Mouse (Mus musculus): ENCODE measurements around the gene R3hdm1. TPM values are rescaled to one million over a fixed set of nuclear protein-coding genes. Genes with fewer than 3 reads are reported as not detected.

The R3hdm1 gene
- total RNA-seq, 2 experiments from 2014 or later = 89.3 to 183 TPM

- ATAC-seq (replicated peaks; ENCODE audit: low FRiP score, low TSS enrichment, poor library complexity, severe bottlenecking) = peak; percentile 84; the same call in 1 of the 2 replicates
These were observed 172.8 kb downstream of the R3hdm1 start for GRCm38 (mm10) chr1:128275908-128276307.

- ATAC-seq (replicated peaks; ENCODE audit: low FRiP score, low TSS enrichment, poor library complexity, severe bottlenecking) = no peak
These were observed 175.5 kb downstream of the R3hdm1 start for GRCm38 (mm10) chr1:128278563-128278962.

- no peak for ATAC-seq (replicated peaks; ENCODE audit: low FRiP score, low TSS enrichment, poor library complexity, severe bottlenecking)
These were observed 178.7 kb downstream of the R3hdm1 start for GRCm38 (mm10) chr1:128281753-128282152.

- ATAC-seq (replicated peaks; ENCODE audit: low FRiP score, low TSS enrichment, poor library complexity, severe bottlenecking) = no peak
These were observed 179.8 kb downstream of the R3hdm1 start for GRCm38 (mm10) chr1:128282924-128283323.

GRCm38 (mm10) chr1:128284157-128284690, 181.1 kb downstream of the R3hdm1 start:
- no peak for ATAC-seq (replicated peaks; ENCODE audit: low FRiP score, low TSS enrichment, poor library complexity, severe bottlenecking)

GRCm38 (mm10) chr1:128285136-128285535, 182.0 kb downstream of the R3hdm1 start:
- ATAC-seq (replicated peaks; ENCODE audit: low FRiP score, low TSS enrichment, poor library complexity, severe bottlenecking) = no peak

Other genes starting within 250 kb of the R3hdm1 start
- gene Map3k19, start 248.3 kb upstream of the R3hdm1 start, total RNA-seq (2014; fragmentation: Nextera tagmentation) = 0.24 TPM in 1 of 2 replicates, not detected in the other
- gene Map3k19, start 248.3 kb upstream of the R3hdm1 start, total RNA-seq (2017) = not detected in 2 replicates
- 24.0 and 25.4 TPM in 2 replicates for gene Rab3gap1, start 234.5 kb upstream of the R3hdm1 start, total RNA-seq (2014; fragmentation: Nextera tagmentation)
- 40.7 and 53.1 TPM in 2 replicates for gene Rab3gap1, start 234.5 kb upstream of the R3hdm1 start, total RNA-seq (2017)
- gene Zranb3, start 254 bp upstream of the R3hdm1 start, total RNA-seq (2014; fragmentation: Nextera tagmentation) = 11.2 and 23.1 TPM in 2 replicates
- gene Zranb3, start 254 bp upstream of the R3hdm1 start, total RNA-seq (2017) = 16.2 and 16.5 TPM in 2 replicates
- gene Ubxn4, start 140.7 kb downstream of the R3hdm1 start, total RNA-seq (2014; fragmentation: Nextera tagmentation) = 57.0 and 80.6 TPM in 2 replicates
- 128 and 139 TPM in 2 replicates for gene Ubxn4, start 140.7 kb downstream of the R3hdm1 start, total RNA-seq (2017)
- 0.07 and 0.59 TPM in 2 replicates for gene Lct, start 225.0 kb downstream of the R3hdm1 start, total RNA-seq (2014; fragmentation: Nextera tagmentation)
- gene Lct, start 225.0 kb downstream of the R3hdm1 start, total RNA-seq (2017) = 0.30 TPM in 1 of 2 replicates, not detected in the other

Data from megakaryocyte-erythroid progenitor cell, adult 5-6 weeks (primary cell).